Mouse (Mus musculus) thymus, adult 2 months (tissue): ENCODE data around the gene Plekhb1.

ENCODE experiments used
- CTCF ChIP-seq: fragments of 200-500 bp; IDR thresholded peaks from 2 replicates; pipeline ENCODE4 v1.5.1; 2012; ENCODE audit warnings: mild to moderate bottlenecking, control low read depth, low read length, moderate library complexity, borderline replicate concordance; ENCODE audit not compliant: control insufficient read depth, poor library complexity, insufficient read depth; ENCODE audit errors: extremely low read depth
- POLR2A ChIP-seq: fragments of 200-500 bp; IDR thresholded peaks from 2 replicates; pipeline ENCODE4 v1.6.1; 2012; ENCODE audit warnings: mild to moderate bottlenecking, low read length, control low read depth, moderate library complexity; ENCODE audit not compliant: control insufficient read depth, poor library complexity, insufficient read depth; ENCODE audit errors: extremely low read depth

DNA sequence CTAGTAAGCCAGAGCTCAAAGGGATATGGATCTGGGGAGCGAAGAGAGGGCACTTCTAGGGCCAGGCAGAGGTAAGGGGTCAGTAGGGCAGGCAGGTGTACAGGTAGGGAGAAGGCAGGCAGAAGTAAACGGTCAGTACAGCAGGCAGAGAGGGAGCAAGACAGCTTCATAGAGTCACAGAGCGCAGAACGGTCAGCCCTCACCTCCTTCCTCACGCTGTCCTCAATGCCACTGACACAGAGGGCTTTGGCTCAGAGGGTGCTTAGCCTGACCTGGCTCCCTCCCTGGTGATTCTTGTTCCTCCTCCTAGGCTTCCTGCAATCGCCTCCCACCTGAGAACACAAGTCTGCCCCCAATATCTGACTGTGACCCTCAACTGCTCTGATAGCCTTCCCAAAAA, 11.8 kb downstream of the Plekhb1 start:
- TF ChIP-seq POLR2A, result no peak
- no peak for TF ChIP-seq CTCF
